Mouse (Mus musculus): Measurements from ENCODE around the gene Zfp638. TPM values are rescaled to one million over a fixed set of nuclear protein-coding genes. Genes with fewer than 3 reads are reported as not detected.
"Not testable (repeated sequence)": the region's sequence is repeated elsewhere in the genome, so short reads cannot be mapped to it uniquely, and the experiment has no call there.

The Zfp638 gene
- polyA plus RNA-seq, 1 experiment from 2014 or later = 29.7 TPM

DNA sequence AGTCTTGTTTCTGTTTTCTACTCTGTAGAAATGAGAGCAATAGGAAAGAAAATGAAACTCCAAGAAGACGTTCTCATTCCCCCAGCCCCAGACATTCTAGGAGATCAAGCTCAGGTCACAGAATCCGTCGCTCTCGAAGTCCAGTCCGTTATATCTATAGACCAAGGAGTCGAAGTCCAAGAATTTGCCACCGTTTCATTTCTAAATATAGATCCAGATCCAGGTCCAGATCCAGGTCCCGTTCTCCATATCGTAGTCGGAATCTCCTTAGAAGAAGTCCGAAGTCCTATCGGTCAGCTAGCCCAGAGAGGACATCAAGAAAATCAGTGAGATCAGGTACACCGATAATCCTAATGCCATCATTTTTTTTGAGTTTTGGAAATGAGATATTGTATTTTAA lies 75.9 kb downstream of the Zfp638 start:
- Histone ChIP-seq H3K27me3 (replicated peaks) (no peaks in the 10 kb centered on the region), H3K4me3 (no peak overlapping the region), H3K9ac (no peak overlapping the region), H3K4me1 (no peaks in the 10 kb centered on the region), H3K4me2 (no peak overlapping the region), H3K9me3 (replicated peaks) (no peaks in the 10 kb centered on the region), H3K27ac (no peak overlapping the region), H3K36me3 (peaks cover 70% of the 10 kb centered on the region)
- 92% methylated on average over 13 of the region's 13 CpGs for WGBS (ENCODE audit: insufficient replicate concordance)
- ATAC-seq = no peak

- ATAC-seq = no peak
- peaks cover 56% of the 10 kb centered on the region for H3K36me3 ChIP-seq
Observed at GRCm38 (mm10) chr6:83953603-83954002, 86.7 kb downstream of the Zfp638 start.

DNA sequence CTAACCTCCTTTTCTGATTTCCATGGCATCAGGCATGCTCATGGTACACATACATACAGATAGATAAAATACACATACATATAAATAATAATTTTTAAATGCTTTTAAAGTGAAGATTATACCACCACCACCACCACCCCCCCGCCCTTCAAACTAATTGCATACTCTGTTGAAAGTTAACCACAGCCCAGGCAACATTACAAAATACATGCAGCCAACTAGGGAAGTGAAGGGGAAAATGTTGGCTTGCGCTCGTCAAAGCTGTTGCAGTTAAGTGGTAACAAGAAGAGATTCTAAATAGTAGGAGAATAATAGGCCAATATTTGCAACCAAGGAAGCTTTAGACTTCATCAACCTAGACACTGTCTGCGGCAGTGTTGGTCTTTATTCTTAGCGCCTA lies 120.7 kb downstream of the Zfp638 start:
- H3K4me2 ChIP-seq = no peak overlapping the region
- H3K27me3 ChIP-seq (replicated peaks) = no peaks in the 10 kb centered on the region
- no peak overlapping the region for H3K9ac ChIP-seq
- WGBS (ENCODE audit: insufficient replicate concordance) = 92% methylated on average over 5 of the region's 5 CpGs
- no peak overlapping the region for H3K4me3 ChIP-seq
- peaks cover 73% of the 10 kb centered on the region for H3K36me3 ChIP-seq
- no peak overlapping the region for H3K27ac ChIP-seq
- no peaks in the 10 kb centered on the region for H3K9me3 ChIP-seq (replicated peaks)
- ATAC-seq = no peak
- no peaks in the 10 kb centered on the region for H3K4me1 ChIP-seq

More at GRCm38 (mm10) chr6:83953603-83954002, 86.7 kb downstream of the Zfp638 start:
- no peak overlapping the region for H3K9ac ChIP-seq
- H3K4me2 ChIP-seq = no peak overlapping the region
- H3K4me1 ChIP-seq = peaks cover 5% of the 10 kb centered on the region
- no peak overlapping the region for H3K4me3 ChIP-seq
- H3K27me3 ChIP-seq (replicated peaks) = no peaks in the 10 kb centered on the region
- no peaks in the 10 kb centered on the region for H3K9me3 ChIP-seq (replicated peaks)
- H3K27ac ChIP-seq = no peak overlapping the region

GRCm38 (mm10) chr6:84002716-84003115 lies 135.8 kb downstream of the Zfp638 start:
- H3K4me2 ChIP-seq = no peak overlapping the region
- no peak for ATAC-seq

DNA sequence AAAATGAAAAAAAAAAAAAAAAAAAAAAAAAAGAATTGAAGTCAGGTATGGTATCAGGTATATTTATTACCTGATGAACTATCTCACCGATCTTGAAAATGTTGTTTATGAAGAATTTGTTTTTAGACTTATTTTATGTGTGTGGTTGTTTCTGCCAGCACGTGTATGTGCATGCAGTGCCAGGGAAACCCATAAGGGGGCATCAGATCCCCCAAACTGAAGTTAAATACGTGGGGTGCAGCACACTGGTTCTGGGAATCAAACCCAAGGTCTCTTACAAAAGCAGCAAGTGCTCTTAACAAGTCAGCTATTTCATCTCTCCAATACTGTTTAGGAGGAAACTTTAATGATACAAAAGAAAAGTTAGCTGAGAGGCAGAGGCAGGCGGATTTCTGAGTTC lies 137.4 kb downstream of the Zfp638 start:
- Histone ChIP-seq H3K27ac (no peak overlapping the region), H3K4me2 (no peak overlapping the region), H3K36me3 (peaks cover 3% of the 10 kb centered on the region; the same call in 1 of the 2 replicates), H3K9me3 (replicated peaks) (no peaks in the 10 kb centered on the region), H3K9ac (no peak overlapping the region), H3K4me3 (no peak overlapping the region), H3K4me1 (peaks cover 10% of the 10 kb centered on the region), H3K27me3 (replicated peaks) (peaks cover 17% of the 10 kb centered on the region)
- ATAC-seq = no peak
- 75% methylated on average over 4 of the region's 4 CpGs for WGBS (ENCODE audit: insufficient replicate concordance)

More at GRCm38 (mm10) chr6:84002716-84003115, 135.8 kb downstream of the Zfp638 start:
- Histone ChIP-seq H3K9me3 (replicated peaks) (no peaks in the 10 kb centered on the region), H3K4me3 (no peak overlapping the region), H3K4me1 (no peaks in the 10 kb centered on the region), H3K27ac (no peak overlapping the region), H3K9ac (no peak overlapping the region), H3K27me3 (replicated peaks) (peaks cover 1% of the 10 kb centered on the region; the same call in 1 of the 2 replicates), H3K36me3 (peaks cover 13% of the 10 kb centered on the region)
- WGBS (ENCODE audit: insufficient replicate concordance) = 50% methylated on average over 1 of the region's 1 CpGs

- Histone ChIP-seq H3K4me2 (peak within 1 kb of the TSS; percentile 57), H3K9ac (no peak within 1 kb of the TSS), H3K36me3 (no peaks in the 10 kb centered on the region), H3K27ac (no peak within 1 kb of the TSS), H3K4me1 (peaks cover 10% of the 10 kb centered on the region), H3K27me3 (replicated peaks) (peaks cover 45% of the 10 kb centered on the region), H3K4me3 (peak within 1 kb of the TSS; percentile 36), H3K9me3 (replicated peaks) (no peaks in the 10 kb centered on the region)
- WGBS (ENCODE audit: insufficient replicate concordance) = 3% methylated on average over 40 of the region's 41 CpGs
- no peak for ATAC-seq
Observed at GRCm38 (mm10) chr6:84008363-84009171, 141.7 kb downstream of the Zfp638 start, which contains the start of gene Dysf. TSS of gene Dysf (plus strand) at chr6:84008590.

DNA sequence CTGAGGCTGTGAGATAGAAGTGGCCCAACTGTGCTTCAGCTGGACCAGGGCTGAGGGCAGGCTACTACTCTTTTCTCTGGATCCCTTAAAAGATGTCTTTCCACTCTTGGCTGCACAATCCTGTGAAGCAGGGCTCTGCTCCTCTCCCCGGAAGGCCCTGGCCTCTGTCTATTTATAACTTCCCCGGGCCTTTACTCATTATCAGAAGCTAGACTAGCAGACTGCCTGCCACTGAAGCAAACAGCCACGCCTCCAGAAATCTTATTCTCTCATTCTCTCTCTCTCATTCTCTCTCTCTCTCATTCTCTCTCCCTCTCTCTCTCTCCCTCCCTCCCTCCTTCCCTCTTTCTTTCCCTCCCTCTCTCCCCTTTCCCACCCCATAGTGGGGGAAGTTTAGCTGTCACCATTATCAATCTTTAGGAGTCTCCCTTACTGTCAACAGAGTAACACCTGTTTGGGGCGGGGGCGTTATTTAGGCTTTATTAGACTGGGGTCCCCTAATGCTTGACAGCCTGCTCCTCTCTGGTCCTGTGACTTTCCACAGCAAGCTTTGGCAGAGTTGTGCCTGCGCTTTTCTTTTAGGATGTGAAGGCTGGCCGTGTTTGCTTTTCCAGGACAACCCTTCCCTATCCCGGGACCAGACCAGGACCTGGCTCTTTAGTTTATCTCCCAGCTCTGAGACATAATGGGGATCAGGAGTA lies 142.4 kb downstream of the Zfp638 start:
- Histone ChIP-seq H3K9me3 (replicated peaks) (no peaks in the 10 kb centered on the region), H3K4me2 (peak overlapping the region; percentile 57), H3K4me3 (peak overlapping the region; percentile 36; the same call in 1 of the 2 replicates), H3K27ac (no peak overlapping the region), H3K4me1 (peaks cover 10% of the 10 kb centered on the region), H3K27me3 (replicated peaks) (peaks cover 45% of the 10 kb centered on the region), H3K9ac (no peak overlapping the region), H3K36me3 (no peaks in the 10 kb centered on the region)
- ATAC-seq = no peak
- WGBS (ENCODE audit: insufficient replicate concordance) = 25% methylated on average over 8 of the region's 8 CpGs

DNA sequence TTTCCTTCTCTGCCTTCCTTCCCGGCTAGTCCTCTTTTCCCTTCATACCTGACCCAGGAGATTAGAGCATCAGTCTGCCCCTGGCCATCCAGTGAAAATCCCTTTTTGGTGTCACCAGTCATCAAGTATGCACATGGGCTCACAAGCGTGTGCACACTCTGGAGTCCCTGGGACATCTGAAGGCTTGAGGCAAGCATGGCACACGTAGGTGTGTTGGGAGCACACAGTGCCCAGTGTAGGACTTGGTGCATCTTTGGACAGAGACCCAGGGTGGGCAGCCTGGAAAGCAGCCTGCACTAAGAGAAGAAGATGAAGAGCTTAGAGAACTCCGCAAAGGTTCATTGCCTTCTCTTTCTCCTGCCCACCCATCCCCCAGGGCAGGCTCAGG lies 143.0 kb downstream of the Zfp638 start:
- Histone ChIP-seq H3K4me2 (no peak overlapping the region), H3K4me1 (peaks cover 10% of the 10 kb centered on the region), H3K9ac (no peak overlapping the region), H3K4me3 (no peak overlapping the region), H3K36me3 (no peaks in the 10 kb centered on the region), H3K27me3 (replicated peaks) (peaks cover 45% of the 10 kb centered on the region), H3K9me3 (replicated peaks) (no peaks in the 10 kb centered on the region), H3K27ac (no peak overlapping the region)
- ATAC-seq = no peak
- WGBS (ENCODE audit: insufficient replicate concordance) = 38% methylated on average over 4 of the region's 4 CpGs

GRCm38 (mm10) chr6:84010303-84011225 lies 143.7 kb downstream of the Zfp638 start:
- Histone ChIP-seq H3K27me3 (replicated peaks) (peaks cover 45% of the 10 kb centered on the region), H3K4me3 (no peak overlapping the region), H3K4me2 (no peak overlapping the region), H3K4me1 (peaks cover 10% of the 10 kb centered on the region), H3K9me3 (replicated peaks) (no peaks in the 10 kb centered on the region), H3K36me3 (no peaks in the 10 kb centered on the region), H3K9ac (no peak overlapping the region), H3K27ac (no peak overlapping the region)
- no peak for ATAC-seq
- 44% methylated on average over 8 of the region's 8 CpGs for WGBS (ENCODE audit: insufficient replicate concordance)

- H3K4me2 ChIP-seq; H3K9me3 ChIP-seq (replicated peaks); ATAC-seq; H3K4me1 ChIP-seq; H3K9ac ChIP-seq; H3K27ac ChIP-seq; H3K4me3 ChIP-seq; H3K36me3 ChIP-seq: not testable (repeated sequence)
- peaks cover 47% of the 10 kb centered on the region for H3K27me3 ChIP-seq (replicated peaks)
- WGBS (ENCODE audit: insufficient replicate concordance) = 41% methylated on average over 4 of the region's 4 CpGs
Observed at GRCm38 (mm10) chr6:84014961-84015683, 148.2 kb downstream of the Zfp638 start.

DNA sequence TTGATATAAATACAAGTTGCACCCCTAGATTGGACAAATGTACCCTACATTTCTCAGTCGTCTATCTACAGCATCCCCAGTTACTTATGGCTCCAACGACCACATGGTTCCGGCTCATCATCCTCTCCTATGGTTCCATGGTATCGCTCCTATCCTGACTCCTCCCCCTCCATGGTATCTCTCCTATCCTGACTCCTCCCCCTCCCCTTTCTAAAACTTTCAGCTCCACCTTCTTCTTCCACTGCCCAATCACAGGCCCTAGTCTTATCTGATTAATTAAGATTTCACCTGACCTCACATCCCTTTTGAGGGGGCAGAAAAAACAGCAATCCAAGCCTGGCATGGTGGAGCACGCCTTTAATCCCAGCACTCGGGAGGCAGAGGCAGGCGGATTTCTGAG lies 149.9 kb downstream of the Zfp638 start:
- Histone ChIP-seq H3K9me3 (replicated peaks) (no peaks in the 10 kb centered on the region), H3K4me3 (no peak overlapping the region), H3K27me3 (replicated peaks) (peaks cover 41% of the 10 kb centered on the region), H3K36me3 (no peaks in the 10 kb centered on the region), H3K9ac (no peak overlapping the region), H3K4me2 (no peak overlapping the region), H3K4me1 (no peaks in the 10 kb centered on the region), H3K27ac (no peak overlapping the region)
- WGBS (ENCODE audit: insufficient replicate concordance) = 72% methylated on average over 7 of the region's 7 CpGs
- ATAC-seq = no peak
